Mouse (Mus musculus): ENCODE measurements around the gene Mmp1b.

GRCm38 (mm10) chr9:7354535-7354934 lies 33.3 kb downstream of the Mmp1b start:
- TF ChIP-seq CTCF (conservative IDR thresholded peaks at IDR 0.05; ENCODE audit: low read length) (no peak), POU5F1 (IDR thresholded peaks at IDR 0.05; ENCODE audit: borderline replicate concordance, low read length) (no peak)
